In the genomic region with DNA sequence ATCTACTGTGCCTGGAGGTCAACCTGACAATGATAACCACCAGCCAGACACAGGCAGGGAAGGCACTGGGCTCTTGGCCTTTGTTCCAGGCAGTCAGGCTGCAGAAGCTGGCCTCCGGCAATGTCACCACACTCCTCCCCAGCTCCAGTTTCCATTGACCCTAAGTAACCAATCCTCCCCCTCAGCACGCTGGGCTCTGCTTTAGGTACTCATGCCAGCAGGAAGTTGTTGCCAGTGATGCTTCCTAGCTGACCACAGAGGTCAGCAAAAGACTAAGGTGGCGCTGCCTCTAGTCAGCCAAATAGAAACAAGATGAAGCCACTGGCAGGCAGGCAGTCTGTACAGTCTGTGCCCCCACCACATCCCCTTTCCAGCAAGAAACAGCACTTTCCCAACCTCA, we compare ENCODE assay signal across 8 mouse cellular contexts. TPM values are rescaled to one million over a fixed set of nuclear protein-coding genes. Genes with fewer than 3 reads are reported as not detected.
A peak's percentile ranks its signal among the peaks of the same experiment; 100 is the strongest.
DNase-seq lines count a peak whose midpoint lies in the region; ATAC-seq lines count a peak whose summit lies in the region.

No protein-coding gene starts in this region.

- peak; percentile 31 to 43 for DNase-seq in adrenal gland, postnatal 36 days
- no peak for DNase-seq in adrenal gland, adult 18-20 months (ENCODE audit: low spot score in 2 of 2)
- peak; percentile 24 to 48 for DNase-seq in urinary bladder, postnatal 36 days (ENCODE audit: low spot score in 2 of 2)
- DNase-seq in urinary bladder, postnatal 4 days (ENCODE audit: low spot score in 2 of 2), result no peak
- DNase-seq in forebrain, embryonic 14.5 days (ENCODE audit: low spot score), result no peak
- DNase-seq in urinary bladder, postnatal 10 days (ENCODE audit: low spot score), result no peak

- WGBS in liver, embryonic 15.5 days (ENCODE audit: insufficient replicate concordance), result 47% methylated on average over 3 of the region's 3 CpGs
- 84% methylated on average over 3 of the region's 3 CpGs for WGBS in forebrain, embryonic 14.5 days
- 62% methylated on average over 3 of the region's 3 CpGs for WGBS in intestine, embryonic 16.5 days

- ATAC-seq in liver, embryonic 15.5 days (ENCODE audit: insufficient read depth), result no peak
- ATAC-seq in forebrain, embryonic 14.5 days, result no peak
- no peak for ATAC-seq in intestine, embryonic 16.5 days

- no peak overlapping the region for H3K9ac ChIP-seq in liver, embryonic 15.5 days
- no peak overlapping the region for H3K9ac ChIP-seq in forebrain, embryonic 14.5 days (ENCODE audit: low read length)
- H3K9ac ChIP-seq in intestine, embryonic 16.5 days (ENCODE audit: low read depth, low read length), result no peak overlapping the region

- H3K27ac ChIP-seq in liver, embryonic 15.5 days (replicated peaks), result 0 out of 2 replicates have a peak overlapping the region, but pooled peaks have one; percentile 43
- H3K27ac ChIP-seq in forebrain, embryonic 14.5 days (ENCODE audit: low read depth, low read length), result no peak overlapping the region
- no peak overlapping the region for H3K27ac ChIP-seq in intestine, embryonic 16.5 days (ENCODE audit: low read length)

- H3K4me3 ChIP-seq in liver, embryonic 15.5 days (replicated peaks), result no peak overlapping the region
- no peak overlapping the region for H3K4me3 ChIP-seq in forebrain, embryonic 14.5 days (ENCODE audit: low read depth, low read length)
- no peak overlapping the region for H3K4me3 ChIP-seq in intestine, embryonic 16.5 days (ENCODE audit: low read length)

- no peaks in the 10 kb centered on the region for H3K27me3 ChIP-seq in liver, embryonic 15.5 days
- H3K27me3 ChIP-seq in forebrain, embryonic 14.5 days (replicated peaks; ENCODE audit: control insufficient read depth, insufficient read depth, low read length), result no peaks in the 10 kb centered on the region
- H3K27me3 ChIP-seq in intestine, embryonic 16.5 days (replicated peaks; ENCODE audit: control insufficient read depth, insufficient read depth, low read length), result no peaks in the 10 kb centered on the region

- no peaks in the 10 kb centered on the region for H3K9me3 ChIP-seq in liver, embryonic 15.5 days (replicated peaks)
- no peaks in the 10 kb centered on the region for H3K9me3 ChIP-seq in forebrain, embryonic 14.5 days (replicated peaks; ENCODE audit: control insufficient read depth, low read length)
- H3K9me3 ChIP-seq in intestine, embryonic 16.5 days (ENCODE audit: control insufficient read depth, low read length), result no peaks in the 10 kb centered on the region

- H3K4me2 ChIP-seq in liver, embryonic 15.5 days, result no peak overlapping the region
- H3K4me2 ChIP-seq in forebrain, embryonic 14.5 days (ENCODE audit: low read length), result no peak overlapping the region
- H3K4me2 ChIP-seq in intestine, embryonic 16.5 days (ENCODE audit: low read depth, low read length), result no peak overlapping the region

- H3K4me1 ChIP-seq in liver, embryonic 15.5 days (replicated peaks), result peaks cover 94% of the 10 kb centered on the region
- H3K4me1 ChIP-seq in forebrain, embryonic 14.5 days (ENCODE audit: control insufficient read depth, insufficient read depth, low read length), result peaks cover 31% of the 10 kb centered on the region
- H3K4me1 ChIP-seq in intestine, embryonic 16.5 days (ENCODE audit: control insufficient read depth, insufficient read depth, low read length), result peaks cover 65% of the 10 kb centered on the region

- no peaks in the 10 kb centered on the region for H3K36me3 ChIP-seq in liver, embryonic 15.5 days (replicated peaks)
- no peaks in the 10 kb centered on the region for H3K36me3 ChIP-seq in forebrain, embryonic 14.5 days (ENCODE audit: control insufficient read depth, insufficient read depth, low read length)
- H3K36me3 ChIP-seq in intestine, embryonic 16.5 days (ENCODE audit: control insufficient read depth, insufficient read depth, low read length), result no peaks in the 10 kb centered on the region

RNA-seq across cellular contexts. Expression of gene Mark2, which starts 34.7 kb away (rescaled TPM):
- 10 to 100 TPM; 71.9 to 76.4 TPM for total RNA-seq in adrenal gland, postnatal 36 days (2021)
- 10 to 100 TPM; 63.5 to 64.0 TPM for total RNA-seq in adrenal gland, adult 18-20 months (2021)
- polyA plus RNA-seq in liver, embryonic 15.5 days (2015; fragmentation: Nextera tagmentation; extraction: Ambion mirVana), result 20.0 and 24.4 TPM in 2 replicates
- 32.6 and 38.6 TPM in 2 replicates for polyA plus RNA-seq in forebrain, embryonic 14.5 days (2014; fragmentation: Nextera tagmentation; extraction: Ambion mirVana)
- 39.1 and 41.4 TPM in 2 replicates for polyA plus RNA-seq in intestine, embryonic 16.5 days (2015; fragmentation: Nextera tagmentation; extraction: Ambion mirVana)

RNA-seq across cellular contexts. Expression of gene Rcor2, which starts 39.8 kb away (rescaled TPM):
- total RNA-seq in adrenal gland, postnatal 36 days (2021), result 1 to 10 TPM; 2.0 to 4.4 TPM
- 1 to 10 TPM; 1.5 to 2.5 TPM for total RNA-seq in adrenal gland, adult 18-20 months (2021)
- polyA plus RNA-seq in liver, embryonic 15.5 days (2015; fragmentation: Nextera tagmentation; extraction: Ambion mirVana), result 1.1 and 1.3 TPM in 2 replicates
- 36.2 and 36.6 TPM in 2 replicates for polyA plus RNA-seq in forebrain, embryonic 14.5 days (2014; fragmentation: Nextera tagmentation; extraction: Ambion mirVana)
- 6.5 and 9.0 TPM in 2 replicates for polyA plus RNA-seq in intestine, embryonic 16.5 days (2015; fragmentation: Nextera tagmentation; extraction: Ambion mirVana)

Comparison
In these comparisons a context has a peak if more than half of its experiments do, and no peak if none do; other contexts are left out.
1. DNase-seq: peak in adrenal gland, postnatal 36 days (2 of 2) and urinary bladder, postnatal 36 days (2 of 2); none in adrenal gland, adult 18-20 months (0 of 2), urinary bladder, postnatal 4 days (0 of 2), forebrain, embryonic 14.5 days (single experiment) and urinary bladder, postnatal 10 days (single experiment).